Mouse (Mus musculus) embryonic facial prominence, embryonic 14.5 days (tissue): ENCODE results near the gene Hoxa6. TPM values are rescaled to one million over a fixed set of nuclear protein-coding genes. Genes with fewer than 3 reads are reported as not detected.

Source experiments
- ATAC-seq: fragments of 200-750 bp; cut with Nextera tagmentation; 2 replicates; pipeline ENCODE4 v1.8.0; 2017; ENCODE audit warnings: low read depth, moderate number of reproducible peaks, moderate TSS enrichment
- DNase-seq: peaks from one replicate; pipeline ENCODE4 v3.0.0-alpha.2; 2015; ENCODE audit warnings: low spot score
- H3K27ac ChIP-seq: fragments of 300-500 bp; sonication (generic); replicated peaks from 2 replicates; pipeline ENCODE4 v1.5.1; 2014; ENCODE audit warnings: low read depth, mild to moderate bottlenecking, low read length, moderate library complexity
- H3K27me3 ChIP-seq: fragments of 300-500 bp; sonication (generic); replicated peaks from 2 replicates; pipeline ENCODE4 v1.6.1; 2014; ENCODE audit warnings: low read length; ENCODE audit not compliant: control insufficient read depth, insufficient read depth
- H3K36me3 ChIP-seq: fragments of 300-500 bp; sonication (generic); 2 replicates; pipeline ENCODE4 v1.6.1; 2014; ENCODE audit warnings: low read length, mixed read lengths; ENCODE audit not compliant: control insufficient read depth, insufficient read depth
- H3K4me1 ChIP-seq: fragments of 300-500 bp; sonication (generic); 2 replicates; pipeline ENCODE4 v1.6.1; 2014; ENCODE audit warnings: antibody characterized with exemption, low read length; ENCODE audit not compliant: control insufficient read depth, insufficient read depth
- H3K4me2 ChIP-seq: fragments of 300-500 bp; sonication (generic); 2 replicates; pipeline ENCODE4 v1.6.1; 2014; ENCODE audit warnings: low read depth, mild to moderate bottlenecking, low read length, moderate library complexity, mixed read lengths
- H3K4me3 ChIP-seq: fragments of 300-500 bp; sonication (generic); 2 replicates; pipeline ENCODE4 v1.5.1; 2014; ENCODE audit warnings: low read depth, mild to moderate bottlenecking, low read length
- H3K9ac ChIP-seq: fragments of 300-500 bp; sonication (generic); 2 replicates; pipeline ENCODE4 v1.6.1; 2014; ENCODE audit warnings: low read depth, mild to moderate bottlenecking, low read length, moderate library complexity, mixed read lengths
- H3K9me3 ChIP-seq: fragments of 300-500 bp; sonication (generic); 2 replicates; pipeline ENCODE4 v1.6.1; 2016; ENCODE audit warnings: low read length; ENCODE audit not compliant: control insufficient read depth
- WGBS: fragments of 180-500 bp; shearing (Covaris S2); extraction: QIAGEN DNeasy Blood & Tissue Kit; methylation state at CpG from one replicate; pipeline ENCODE4 v1.1.7; 2014; 5-methylcytosine and 5-hydroxymethylcytosine counted together
- polyA plus RNA-seq: library from polyadenylated mRNA; unstranded; fragments of >200 nt; fragmentation: Nextera tagmentation; extraction: Ambion mirVana; gene quantifications from 2 replicates; pipeline ENCODE4 v1.2.1, GENCODE M21; 2014

Hoxa6 gene
- polyA plus RNA-seq, 1 experiment from 2014 or later, result not detected

- Histone ChIP-seq H3K4me2 (no peak overlapping the region), H3K4me1 (peaks cover 10% of the 10 kb centered on the region; the same call in 1 of the 2 replicates), H3K9me3 (no peaks in the 10 kb centered on the region), H3K36me3 (no peaks in the 10 kb centered on the region), H3K9ac (no peak overlapping the region), H3K4me3 (no peak overlapping the region), H3K27me3 (peaks cover 100% of the 10 kb centered on the region), H3K27ac (no peak overlapping the region)
- DNase-seq, result no peak
- ATAC-seq, result no peak
- WGBS, result 29% methylated on average over 9 of the region's 9 CpGs
Observed at GRCm38 (mm10) chr6:52219234-52219942, 10.9 kb upstream of the Hoxa6 start.

- DNase-seq (no peak), ATAC-seq (no peak)
- Histone ChIP-seq H3K4me2 (no peak overlapping the region), H3K9ac (no peak overlapping the region), H3K9me3 (no peaks in the 10 kb centered on the region), H3K4me3 (no peak overlapping the region), H3K4me1 (peaks cover 10% of the 10 kb centered on the region; the same call in 1 of the 2 replicates), H3K36me3 (no peaks in the 10 kb centered on the region), H3K27me3 (peaks cover 100% of the 10 kb centered on the region), H3K27ac (no peak overlapping the region)
- 10% methylated on average over 14 of the region's 14 CpGs for WGBS
Observed at GRCm38 (mm10) chr6:52218643-52219215, 10.2 kb upstream of the Hoxa6 start.

GRCm38 (mm10) chr6:52217895-52218642, 9.5 kb upstream of the Hoxa6 start:
- Histone ChIP-seq H3K27ac (no peak overlapping the region), H3K4me3 (peak overlapping the region; percentile 29), H3K4me2 (peak overlapping the region; percentile 46; the same call in 1 of the 2 replicates), H3K36me3 (no peaks in the 10 kb centered on the region), H3K27me3 (peaks cover 100% of the 10 kb centered on the region), H3K4me1 (peaks cover 10% of the 10 kb centered on the region; the same call in 1 of the 2 replicates), H3K9me3 (no peaks in the 10 kb centered on the region), H3K9ac (no peak overlapping the region)
- no peak for ATAC-seq
- WGBS, result 2% methylated on average over 23 of the region's 23 CpGs
- DNase-seq, result no peak

GRCm38 (mm10) chr6:52217459-52217768, 8.9 kb upstream of the Hoxa6 start:
- H3K4me2 ChIP-seq, result peak overlapping the region; percentile 46
- H3K27me3 ChIP-seq, result peaks cover 100% of the 10 kb centered on the region
- 0% methylated on average over 15 of the region's 25 CpGs for WGBS
- no peaks in the 10 kb centered on the region for H3K36me3 ChIP-seq
- DNase-seq, result no peak
- H3K4me1 ChIP-seq, result peaks cover 10% of the 10 kb centered on the region; the same call in 1 of the 2 replicates
- no peaks in the 10 kb centered on the region for H3K9me3 ChIP-seq
- H3K4me3 ChIP-seq, result peak overlapping the region; percentile 29
- H3K9ac ChIP-seq, result no peak overlapping the region
- ATAC-seq, result no peak
- H3K27ac ChIP-seq, result no peak overlapping the region

- Histone ChIP-seq H3K27me3 (peaks cover 100% of the 10 kb centered on the region), H3K4me1 (peaks cover 9% of the 10 kb centered on the region; the same call in 1 of the 2 replicates), H3K4me2 (peak overlapping the region; percentile 46), H3K9ac (0 out of 2 replicates have a peak overlapping the region, but pooled peaks have one; percentile 14), H3K4me3 (peak overlapping the region; percentile 29), H3K27ac (no peak overlapping the region), H3K9me3 (no peaks in the 10 kb centered on the region), H3K36me3 (no peaks in the 10 kb centered on the region)
- ATAC-seq (no peak), DNase-seq (no peak)
- 2% methylated on average over 44 of the region's 60 CpGs for WGBS
Observed at GRCm38 (mm10) chr6:52216691-52217458, 8.4 kb upstream of the Hoxa6 start.

GRCm38 (mm10) chr6:52215771-52216535, 7.4 kb upstream of the Hoxa6 start:
- WGBS, result 2% methylated on average over 30 of the region's 30 CpGs
- DNase-seq (no peak), ATAC-seq (no peak)
- H3K4me1 ChIP-seq, result peaks cover 7% of the 10 kb centered on the region; the same call in 1 of the 2 replicates
- H3K4me3 ChIP-seq, result 0 out of 2 replicates have a peak overlapping the region, but pooled peaks have one; percentile 29
- H3K36me3 ChIP-seq, result no peaks in the 10 kb centered on the region
- H3K4me2 ChIP-seq, result no peak overlapping the region
- peaks cover 100% of the 10 kb centered on the region for H3K27me3 ChIP-seq
- H3K27ac ChIP-seq, result no peak overlapping the region
- H3K9ac ChIP-seq, result no peak overlapping the region
- H3K9me3 ChIP-seq, result no peaks in the 10 kb centered on the region

- Histone ChIP-seq H3K4me2 (no peak overlapping the region), H3K9ac (no peak overlapping the region), H3K36me3 (no peaks in the 10 kb centered on the region), H3K27me3 (peaks cover 100% of the 10 kb centered on the region), H3K27ac (no peak overlapping the region), H3K4me1 (peaks cover 7% of the 10 kb centered on the region; the same call in 1 of the 2 replicates), H3K9me3 (no peaks in the 10 kb centered on the region), H3K4me3 (no peak overlapping the region)
- 12% methylated on average over 3 of the region's 3 CpGs for WGBS
- DNase-seq (no peak), ATAC-seq (no peak)
Observed at GRCm38 (mm10) chr6:52215070-52215469, 6.5 kb upstream of the Hoxa6 start.
